Mouse (Mus musculus): ENCODE data around the gene Relb.

Relb gene

GRCm38 (mm10) chr7:19629361-19629734, at the start of gene Relb:
Relb (minus strand) TSS chr7:19629438.
- DNase-seq (ENCODE audit: low spot score in 2 of 2), result peak; percentile 95

- DNase-seq (ENCODE audit: low spot score in 2 of 2), result no peak
Observed at GRCm38 (mm10) chr7:19678901-19679300, 49.7 kb upstream of the Relb start.

GRCm38 (mm10) chr7:19677872-19678271, 48.6 kb upstream of the Relb start, which contains the start of gene Apoc2:
Apoc2 (minus strand) TSS chr7:19677941.
- DNase-seq (ENCODE audit: low spot score in 2 of 2), result no peak

- peak in 1 of 2 experiments; percentile 27 for DNase-seq (ENCODE audit: low spot score in 2 of 2)
Observed at GRCm38 (mm10) chr7:19676662-19677061, 47.4 kb upstream of the Relb start.

GRCm38 (mm10) chr7:19675824-19676223, 46.6 kb upstream of the Relb start:
- DNase-seq (ENCODE audit: low spot score in 2 of 2), result no peak

- no peak for DNase-seq (ENCODE audit: low spot score in 2 of 2)
Observed at GRCm38 (mm10) chr7:19673083-19673699, 44.0 kb upstream of the Relb start.

GRCm38 (mm10) chr7:19671511-19671910, 42.3 kb upstream of the Relb start:
- no peak for DNase-seq (ENCODE audit: low spot score in 2 of 2)

GRCm38 (mm10) chr7:19668947-19669721, 39.9 kb upstream of the Relb start:
- DNase-seq (ENCODE audit: low spot score in 2 of 2), result peak; percentile 84 to 91

GRCm38 (mm10) chr7:19667434-19667833, 38.2 kb upstream of the Relb start:
- DNase-seq (ENCODE audit: low spot score in 2 of 2), result peak in 1 of 2 experiments; percentile 29

GRCm38 (mm10) chr7:19666750-19667149, 37.5 kb upstream of the Relb start:
- no peak for DNase-seq (ENCODE audit: low spot score in 2 of 2)

- DNase-seq (ENCODE audit: low spot score in 2 of 2), result peak; percentile 98 to 99
Observed at GRCm38 (mm10) chr7:19664955-19665841, 36.0 kb upstream of the Relb start, which contains the start of gene Clptm1. Clptm1 (minus strand) TSS chr7:19665033.

GRCm38 (mm10) chr7:19664455-19664954, 35.3 kb upstream of the Relb start:
- no peak for DNase-seq (ENCODE audit: low spot score in 2 of 2)

GRCm38 (mm10) chr7:19663940-19664339, 34.7 kb upstream of the Relb start:
- no peak for DNase-seq (ENCODE audit: low spot score in 2 of 2)

- no peak for DNase-seq (ENCODE audit: low spot score in 2 of 2)
Observed at GRCm38 (mm10) chr7:19652614-19653013, 23.4 kb upstream of the Relb start.

- no peak for DNase-seq (ENCODE audit: low spot score in 2 of 2)
Observed at GRCm38 (mm10) chr7:19651063-19651786, 22.0 kb upstream of the Relb start.

- no peak for DNase-seq (ENCODE audit: low spot score in 2 of 2)
Observed at GRCm38 (mm10) chr7:19641223-19641622, 12.0 kb upstream of the Relb start.

GRCm38 (mm10) chr7:19635074-19635827, 6.0 kb upstream of the Relb start:
- DNase-seq (ENCODE audit: low spot score in 2 of 2), result no peak

- no peak for DNase-seq (ENCODE audit: low spot score in 2 of 2)
Observed at GRCm38 (mm10) chr7:19634591-19634990, 5.4 kb upstream of the Relb start.

- no peak for DNase-seq (ENCODE audit: low spot score in 2 of 2)
Observed at GRCm38 (mm10) chr7:19633855-19634254, 4.6 kb upstream of the Relb start.

GRCm38 (mm10) chr7:19633197-19633596, 4.0 kb upstream of the Relb start:
- DNase-seq (ENCODE audit: low spot score in 2 of 2), result no peak

- DNase-seq (ENCODE audit: low spot score in 2 of 2), result no peak
Observed at GRCm38 (mm10) chr7:19632720-19633119, 3.5 kb upstream of the Relb start.
